Mouse (Mus musculus) neutrophil, adult 59 days (primary cell): Measurements from ENCODE around the gene Samt2. TPM values are rescaled to one million over a fixed set of nuclear protein-coding genes. Genes with fewer than 3 reads are reported as not detected.

Experiments
- total RNA-seq, 2 experiments: library from RNA; stranded (reverse); gene quantifications; 1 replicate in 1 of 2; 2 replicates in 1 of 2; pipeline ENCODE4 v1.2.4; 2023

Gene Samt2
- not detected for total RNA-seq

GRCm38 (mm10) chrX:154579260-154579659 lies at the start of gene Samt2:
TSS of gene Samt2 (minus strand) at chrX:154579360.

Other genes with a start within 250 kb of the Samt2 start
- not detected for gene 4930524N10Rik, start 236.0 kb downstream of the Samt2 start, total RNA-seq
- gene Samt4, start 97.4 kb downstream of the Samt2 start, total RNA-seq, result not detected